Mouse (Mus musculus) liver, embryonic 12.5 days (tissue): ENCODE results near the gene Nxpe3. TPM values are rescaled to one million over a fixed set of nuclear protein-coding genes. Genes with fewer than 3 reads are reported as not detected.
A peak's percentile ranks its signal among the peaks of the same experiment; 100 is the strongest.

Experiments
- ATAC-seq: fragments of 200-750 bp; cut with Nextera tagmentation; 2 replicates; pipeline ENCODE4 v1.8.0; 2017; ENCODE audit warnings: moderate number of reproducible peaks, mild to moderate bottlenecking, moderate library complexity
- H3K27ac ChIP-seq: fragments of 300-500 bp; sonication (generic); 2 replicates; pipeline ENCODE4 v1.5.1; 2016; ENCODE audit warnings: mild to moderate bottlenecking
- H3K27me3 ChIP-seq: fragments of 300-500 bp; sonication (generic); replicated peaks from 2 replicates; pipeline ENCODE4 v1.6.1; 2016; ENCODE audit warnings: mild to moderate bottlenecking, moderate library complexity
- H3K36me3 ChIP-seq: fragments of 300-500 bp; sonication (generic); 2 replicates; pipeline ENCODE4 v1.6.1; 2016; ENCODE audit warnings: mild to moderate bottlenecking, moderate library complexity
- H3K4me1 ChIP-seq: fragments of 300-500 bp; sonication (generic); 2 replicates; pipeline ENCODE4 v1.6.1; 2016
- H3K4me2 ChIP-seq: fragments of 300-500 bp; sonication (generic); 2 replicates; pipeline ENCODE4 v1.6.1; 2016; ENCODE audit warnings: mild to moderate bottlenecking, moderate library complexity
- H3K4me3 ChIP-seq: fragments of 300-500 bp; sonication (generic); 2 replicates; pipeline ENCODE4 v1.5.1; 2016; ENCODE audit warnings: mild to moderate bottlenecking, moderate library complexity
- H3K9ac ChIP-seq: fragments of 300-500 bp; sonication (generic); 2 replicates; pipeline ENCODE4 v1.6.1; 2016; ENCODE audit warnings: mild to moderate bottlenecking, moderate library complexity
- H3K9me3 ChIP-seq: fragments of 300-500 bp; sonication (generic); replicated peaks from 2 replicates; pipeline ENCODE4 v1.6.1; 2016; ENCODE audit warnings: mild to moderate bottlenecking, moderate library complexity
- WGBS: fragments of 180-500 bp; shearing (Covaris S2); methylation state at CpG from one replicate; pipeline ENCODE4 v1.1.7; 2016; ENCODE audit not compliant: insufficient replicate concordance; 5-methylcytosine and 5-hydroxymethylcytosine counted together
- polyA plus RNA-seq: library from polyadenylated mRNA; unstranded; fragments of >200 nt; fragmentation: Nextera tagmentation; extraction: Ambion mirVana; gene quantifications from 2 replicates; pipeline ENCODE4 v1.2.1, GENCODE M21; 2016

Gene Nxpe3
- polyA plus RNA-seq, 1 experiment from 2014 or later = 0.57 TPM

GRCm38 (mm10) chr16:55905370-55905769 lies 10.3 kb upstream of the Nxpe3 start:
- Histone ChIP-seq H3K36me3 (peaks cover 34% of the 10 kb centered on the region), H3K4me3 (no peak overlapping the region), H3K27me3 (no peaks in the 10 kb centered on the region), H3K9me3 (no peaks in the 10 kb centered on the region), H3K27ac (no peak overlapping the region), H3K9ac (no peak overlapping the region), H3K4me1 (no peaks in the 10 kb centered on the region), H3K4me2 (no peak overlapping the region)
- WGBS = 87% methylated on average over 25 of the region's 25 CpGs
- no peak for ATAC-seq

- H3K36me3 ChIP-seq = peaks cover 20% of the 10 kb centered on the region
- H3K9me3 ChIP-seq = no peaks in the 10 kb centered on the region
- peaks cover 5% of the 10 kb centered on the region; the same call in 1 of the 2 replicates for H3K4me1 ChIP-seq
- no peak overlapping the region for H3K4me3 ChIP-seq
- H3K27me3 ChIP-seq = no peaks in the 10 kb centered on the region
- no peak overlapping the region for H3K9ac ChIP-seq
- H3K27ac ChIP-seq = no peak overlapping the region
- 81% methylated on average over 14 of the region's 14 CpGs for WGBS
- no peak for ATAC-seq
- no peak overlapping the region for H3K4me2 ChIP-seq
These were observed 7.0 kb upstream of the Nxpe3 start for GRCm38 (mm10) chr16:55901839-55902756.

- 74% methylated on average over 9 of the region's 9 CpGs for WGBS
- no peak for ATAC-seq
- Histone ChIP-seq H3K4me1 (peaks cover 35% of the 10 kb centered on the region), H3K27me3 (no peaks in the 10 kb centered on the region), H3K4me3 (no peak overlapping the region), H3K4me2 (no peak overlapping the region), H3K9ac (no peak overlapping the region), H3K27ac (no peak overlapping the region), H3K36me3 (no peaks in the 10 kb centered on the region), H3K9me3 (no peaks in the 10 kb centered on the region)
These were observed 3.4 kb upstream of the Nxpe3 start for GRCm38 (mm10) chr16:55898385-55899002.

GRCm38 (mm10) chr16:55895651-55896095 lies 588 bp upstream of the Nxpe3 start:
- peak overlapping the region; percentile 83 for H3K4me3 ChIP-seq
- no peak for ATAC-seq
- H3K9ac ChIP-seq = peak overlapping the region; percentile 78
- no peaks in the 10 kb centered on the region for H3K36me3 ChIP-seq
- H3K4me1 ChIP-seq = peaks cover 57% of the 10 kb centered on the region
- no peaks in the 10 kb centered on the region for H3K27me3 ChIP-seq
- H3K27ac ChIP-seq = peak overlapping the region; percentile 86
- WGBS = 6% methylated on average over 9 of the region's 9 CpGs
- peak overlapping the region; percentile 97 for H3K4me2 ChIP-seq
- no peaks in the 10 kb centered on the region for H3K9me3 ChIP-seq

GRCm38 (mm10) chr16:55894536-55894892 lies 571 bp downstream of the Nxpe3 start:
- peak overlapping the region; percentile 86 for H3K27ac ChIP-seq
- H3K36me3 ChIP-seq = peaks cover 11% of the 10 kb centered on the region
- H3K9ac ChIP-seq = peak overlapping the region; percentile 78
- 0% methylated on average over 4 of the region's 4 CpGs for WGBS
- ATAC-seq = peak; percentile 37
- peaks cover 61% of the 10 kb centered on the region for H3K4me1 ChIP-seq
- H3K9me3 ChIP-seq = no peaks in the 10 kb centered on the region
- H3K27me3 ChIP-seq = no peaks in the 10 kb centered on the region
- peak overlapping the region; percentile 97 for H3K4me2 ChIP-seq
- peak overlapping the region; percentile 83 for H3K4me3 ChIP-seq

GRCm38 (mm10) chr16:55893410-55894107 lies 1.5 kb downstream of the Nxpe3 start:
- peak overlapping the region; percentile 83 for H3K4me3 ChIP-seq
- peaks cover 12% of the 10 kb centered on the region for H3K36me3 ChIP-seq
- 0 out of 2 replicates have a peak, but pooled peaks have one; percentile 24 for ATAC-seq
- H3K4me2 ChIP-seq = peak overlapping the region; percentile 97
- peak overlapping the region; percentile 78; the same call in 1 of the 2 replicates for H3K9ac ChIP-seq
- 0 out of 2 replicates have a peak overlapping the region, but pooled peaks have one; percentile 15 for H3K27ac ChIP-seq
- H3K4me1 ChIP-seq = peaks cover 61% of the 10 kb centered on the region
- 17% methylated on average over 8 of the region's 8 CpGs for WGBS
- H3K9me3 ChIP-seq = no peaks in the 10 kb centered on the region
- no peaks in the 10 kb centered on the region for H3K27me3 ChIP-seq

GRCm38 (mm10) chr16:55892484-55892883 lies 2.6 kb downstream of the Nxpe3 start:
- H3K9ac ChIP-seq = no peak overlapping the region
- H3K36me3 ChIP-seq = peaks cover 12% of the 10 kb centered on the region
- H3K27me3 ChIP-seq = no peaks in the 10 kb centered on the region
- WGBS = 17% methylated on average over 6 of the region's 7 CpGs
- peak overlapping the region; percentile 33 for H3K27ac ChIP-seq
- H3K4me3 ChIP-seq = no peak overlapping the region
- ATAC-seq = no peak
- H3K4me2 ChIP-seq = peak overlapping the region; percentile 97
- no peaks in the 10 kb centered on the region for H3K9me3 ChIP-seq
- peaks cover 60% of the 10 kb centered on the region for H3K4me1 ChIP-seq

GRCm38 (mm10) chr16:55891346-55891745 lies 3.7 kb downstream of the Nxpe3 start:
- Histone ChIP-seq H3K4me2 (no peak overlapping the region), H3K4me1 (peaks cover 50% of the 10 kb centered on the region), H3K9me3 (no peaks in the 10 kb centered on the region), H3K27ac (no peak overlapping the region), H3K36me3 (peaks cover 12% of the 10 kb centered on the region), H3K27me3 (no peaks in the 10 kb centered on the region), H3K4me3 (no peak overlapping the region), H3K9ac (no peak overlapping the region)
- ATAC-seq = no peak
- WGBS = 79% methylated on average over 7 of the region's 7 CpGs

GRCm38 (mm10) chr16:55890346-55891136 lies 4.5 kb downstream of the Nxpe3 start:
- Histone ChIP-seq H3K9ac (no peak overlapping the region), H3K36me3 (peaks cover 12% of the 10 kb centered on the region), H3K9me3 (no peaks in the 10 kb centered on the region), H3K27me3 (no peaks in the 10 kb centered on the region), H3K4me3 (no peak overlapping the region), H3K4me1 (peaks cover 43% of the 10 kb centered on the region), H3K4me2 (peak overlapping the region; percentile 19), H3K27ac (0 out of 2 replicates have a peak overlapping the region, but pooled peaks have one; percentile 40)
- no peak for ATAC-seq
- 57% methylated on average over 19 of the region's 19 CpGs for WGBS

- WGBS = 75% methylated on average over 3 of the region's 3 CpGs
- Histone ChIP-seq H3K9me3 (no peaks in the 10 kb centered on the region), H3K27me3 (no peaks in the 10 kb centered on the region), H3K4me2 (no peak overlapping the region), H3K4me3 (no peak overlapping the region), H3K9ac (no peak overlapping the region), H3K27ac (no peak overlapping the region), H3K4me1 (peaks cover 36% of the 10 kb centered on the region), H3K36me3 (peaks cover 20% of the 10 kb centered on the region)
- no peak for ATAC-seq
These were observed 5.6 kb downstream of the Nxpe3 start for GRCm38 (mm10) chr16:55889451-55889850.

GRCm38 (mm10) chr16:55888584-55888960 lies 6.5 kb downstream of the Nxpe3 start:
- no peaks in the 10 kb centered on the region for H3K27me3 ChIP-seq
- ATAC-seq = no peak
- no peak overlapping the region for H3K4me3 ChIP-seq
- 69% methylated on average over 3 of the region's 3 CpGs for WGBS
- H3K9ac ChIP-seq = no peak overlapping the region
- H3K9me3 ChIP-seq = no peaks in the 10 kb centered on the region
- H3K27ac ChIP-seq = no peak overlapping the region
- H3K4me2 ChIP-seq = no peak overlapping the region
- peaks cover 27% of the 10 kb centered on the region for H3K4me1 ChIP-seq
- H3K36me3 ChIP-seq = peaks cover 23% of the 10 kb centered on the region
